Mouse (Mus musculus) neural tube, embryonic 10.5 days (tissue): ENCODE measurements around the gene Prpf38b.
A peak's percentile ranks its signal among the peaks of the same experiment; 100 is the strongest.

ENCODE experiments used
- DNase-seq: peaks from one replicate; pipeline ENCODE4 v3.0.0-alpha.2; 2017; ENCODE audit warnings: low spot score; ENCODE audit errors: extremely low spot score

Gene Prpf38b

GRCm38 (mm10) chr3:108860786-108861185 is 50.7 kb downstream of the Prpf38b start:
- no peak for DNase-seq

GRCm38 (mm10) chr3:108858231-108858770 is 53.2 kb downstream of the Prpf38b start:
- DNase-seq = peak; percentile 24

GRCm38 (mm10) chr3:108857714-108858113 is 53.8 kb downstream of the Prpf38b start:
- no peak for DNase-seq

GRCm38 (mm10) chr3:108857124-108857470 is 54.4 kb downstream of the Prpf38b start:
- DNase-seq = no peak

- no peak for DNase-seq
These were observed 55.0 kb downstream of the Prpf38b start for GRCm38 (mm10) chr3:108856386-108857123.

- no peak for DNase-seq
These were observed 55.7 kb downstream of the Prpf38b start for GRCm38 (mm10) chr3:108855864-108856263.

- no peak for DNase-seq
These were observed 56.2 kb downstream of the Prpf38b start for GRCm38 (mm10) chr3:108855371-108855770.

- DNase-seq = no peak
These were observed 58.3 kb downstream of the Prpf38b start for GRCm38 (mm10) chr3:108853266-108853665.
